Mouse (Mus musculus): Measurements from ENCODE around the gene Zfp456. TPM values are rescaled to one million over a fixed set of nuclear protein-coding genes. Genes with fewer than 3 reads are reported as not detected.
A peak's percentile ranks its signal among the peaks of the same experiment; 100 is the strongest.

Zfp456 gene
- total and polyA plus RNA-seq, 3 experiments = 2.4 to 7.4 (median 4.7) TPM

DNA sequence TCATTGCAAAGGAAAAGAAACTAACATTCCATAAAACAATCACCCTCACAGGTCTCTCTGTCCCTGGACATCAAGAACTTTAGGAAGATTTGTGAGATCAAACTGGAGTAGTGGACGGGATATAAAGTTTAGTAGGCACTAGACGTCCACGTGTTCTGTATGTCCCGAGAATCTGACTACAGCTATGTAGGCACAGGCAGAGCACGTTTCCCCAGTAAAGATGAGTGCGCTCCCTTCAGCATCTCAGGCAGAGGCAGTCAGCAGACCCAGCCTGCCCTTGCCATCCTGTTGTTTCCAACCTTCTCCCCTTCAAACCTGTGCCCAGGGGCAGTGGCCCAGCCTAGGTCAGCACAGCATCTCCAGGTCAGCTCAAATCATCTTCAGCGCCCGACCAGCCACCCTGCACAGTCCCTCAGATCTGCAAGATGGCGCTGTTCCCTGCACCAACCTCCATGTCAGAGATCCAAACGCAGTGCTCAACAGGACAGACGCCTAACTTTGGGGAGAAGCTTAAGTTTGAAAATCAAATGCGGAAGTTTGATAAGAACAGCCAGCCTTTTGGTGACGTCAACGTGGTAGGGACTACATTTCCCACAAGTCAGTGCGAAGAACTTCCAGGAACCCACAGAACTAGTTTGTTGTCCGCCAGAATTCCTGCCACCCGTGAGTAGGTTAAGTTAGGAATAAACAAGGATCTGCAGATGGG, 43.4 kb downstream of the Zfp456 start, which contains the start of gene Zfp595 (continued):
- no peak for TF ChIP-seq E2F4 (IDR thresholded peaks at IDR 0.05; ENCODE audit: insufficient replicate concordance, low read depth, low read length)
- TF ChIP-seq CHD2 (IDR thresholded peaks at IDR 0.05; ENCODE audit: low read length) = no peak
- TF ChIP-seq JUND (conservative IDR thresholded peaks at IDR 0.05; ENCODE audit: low read depth, low read length) = no peak
- peak; percentile 84 for TF ChIP-seq SIN3A (IDR thresholded peaks at IDR 0.05; ENCODE audit: low read length)
- no peak for TF ChIP-seq IRF4 (IDR thresholded peaks at IDR 0.05; ENCODE audit: low read depth, low read length)
- no peak for TF ChIP-seq MAFK (IDR thresholded peaks at IDR 0.05; ENCODE audit: insufficient replicate concordance, low read length)
- TF ChIP-seq USF1 (IDR thresholded peaks at IDR 0.05; ENCODE audit: low read depth, low read length) = no peak
- no peak for TF ChIP-seq RCOR1 (conservative IDR thresholded peaks at IDR 0.05; ENCODE audit: low read depth, low read length)
- no peak for TF ChIP-seq ZC3H11A (IDR thresholded peaks at IDR 0.05; ENCODE audit: low read depth, low read length)
- TF ChIP-seq GABPA (IDR thresholded peaks at IDR 0.05; ENCODE audit: insufficient replicate concordance, low read depth, low read length) = no peak; the same call in 1 of the 2 replicates
- TF ChIP-seq ELF1 (IDR thresholded peaks at IDR 0.05; ENCODE audit: low read depth, low read length) = peak; percentile 97
- TF ChIP-seq NELFE (IDR thresholded peaks at IDR 0.05; ENCODE audit: low read depth, low read length) = peak; percentile 62

Other genes starting within 250 kb of the Zfp456 start
- gene Rsl1, start 202.6 kb downstream of the Zfp456 start, total RNA-seq (2012; rRNA removed) = 7.4 and 8.6 TPM in 2 replicates
- gene Rsl1, start 202.6 kb downstream of the Zfp456 start, total RNA-seq (2014; rRNA removed) = 16.0 and 18.8 TPM in 2 replicates
- gene Rsl1, start 202.6 kb downstream of the Zfp456 start, polyA plus RNA-seq (2012; ENCODE audit: insufficient read length, low read depth) = 9.8 and 10.7 TPM in 2 replicates
- gene Zfp455, start 181.3 kb downstream of the Zfp456 start, total RNA-seq (2012; rRNA removed) = 1.6 and 2.3 TPM in 2 replicates
- 5.6 and 5.7 TPM in 2 replicates for gene Zfp455, start 181.3 kb downstream of the Zfp456 start, total RNA-seq (2014; rRNA removed)
- 2.3 and 3.3 TPM in 2 replicates for gene Zfp455, start 181.3 kb downstream of the Zfp456 start, polyA plus RNA-seq (2012; ENCODE audit: insufficient read length, low read depth)
- 1.6 and 2.3 TPM in 2 replicates for gene Zfp458, start 97.3 kb downstream of the Zfp456 start, total RNA-seq (2012; rRNA removed)
- 3.2 and 3.3 TPM in 2 replicates for gene Zfp458, start 97.3 kb downstream of the Zfp456 start, total RNA-seq (2014; rRNA removed)
- 1.6 and 2.4 TPM in 2 replicates for gene Zfp458, start 97.3 kb downstream of the Zfp456 start, polyA plus RNA-seq (2012; ENCODE audit: insufficient read length, low read depth)
- 0.97 and 0.98 TPM in 2 replicates for gene Zfp457, start 69.3 kb downstream of the Zfp456 start, total RNA-seq (2012; rRNA removed)
- 0.66 TPM in 1 of 2 replicates, not detected in the other for gene Zfp457, start 69.3 kb downstream of the Zfp456 start, total RNA-seq (2014; rRNA removed)
- gene Zfp457, start 69.3 kb downstream of the Zfp456 start, polyA plus RNA-seq (2012; ENCODE audit: insufficient read length, low read depth) = 0.40 and 0.57 TPM in 2 replicates
- 4.6 and 5.4 TPM in 2 replicates for gene Zfp595, start 43.2 kb downstream of the Zfp456 start, total RNA-seq (2012; rRNA removed)
- gene Zfp595, start 43.2 kb downstream of the Zfp456 start, total RNA-seq (2014; rRNA removed) = 10.1 and 13.7 TPM in 2 replicates
- gene Zfp595, start 43.2 kb downstream of the Zfp456 start, polyA plus RNA-seq (2012; ENCODE audit: insufficient read length, low read depth) = 5.4 and 6.4 TPM in 2 replicates
- gene Gm28044, start 15.3 kb downstream of the Zfp456 start, total RNA-seq (2012; rRNA removed) = 1.0 and 1.1 TPM in 2 replicates
- gene Gm28044, start 15.3 kb downstream of the Zfp456 start, total RNA-seq (2014; rRNA removed) = not detected in 2 replicates
- gene Gm28044, start 15.3 kb downstream of the Zfp456 start, polyA plus RNA-seq (2012; ENCODE audit: insufficient read length, low read depth) = 0.89 and 1.0 TPM in 2 replicates
- 1.8 and 2.3 TPM in 2 replicates for gene Zfp953, start 15.2 kb downstream of the Zfp456 start, total RNA-seq (2012; rRNA removed)
- gene Zfp953, start 15.2 kb downstream of the Zfp456 start, total RNA-seq (2014; rRNA removed) = 4.6 and 5.6 TPM in 2 replicates
- gene Zfp953, start 15.2 kb downstream of the Zfp456 start, polyA plus RNA-seq (2012; ENCODE audit: insufficient read length, low read depth) = 3.6 and 4.2 TPM in 2 replicates
- 1.7 and 2.3 TPM in 2 replicates for gene Gm28041, start 77 bp downstream of the Zfp456 start, total RNA-seq (2012; rRNA removed)
- gene Gm28041, start 77 bp downstream of the Zfp456 start, total RNA-seq (2014; rRNA removed) = 0.61 and 1.1 TPM in 2 replicates
- 1.8 TPM in 1 of 2 replicates, not detected in the other for gene Gm28041, start 77 bp downstream of the Zfp456 start, polyA plus RNA-seq (2012; ENCODE audit: insufficient read length, low read depth)
- gene Zfp429, start 24.0 kb upstream of the Zfp456 start, total RNA-seq (2012; rRNA removed) = 8.3 and 9.0 TPM in 2 replicates
- 17.4 and 18.2 TPM in 2 replicates for gene Zfp429, start 24.0 kb upstream of the Zfp456 start, total RNA-seq (2014; rRNA removed)
- 8.0 and 10.5 TPM in 2 replicates for gene Zfp429, start 24.0 kb upstream of the Zfp456 start, polyA plus RNA-seq (2012; ENCODE audit: insufficient read length, low read depth)
- 0.47 and 0.63 TPM in 2 replicates for gene Zfp459, start 45.6 kb upstream of the Zfp456 start, total RNA-seq (2012; rRNA removed)
- gene Zfp459, start 45.6 kb upstream of the Zfp456 start, total RNA-seq (2014; rRNA removed) = 0.12 TPM in 1 of 2 replicates, not detected in the other
- gene Zfp459, start 45.6 kb upstream of the Zfp456 start, polyA plus RNA-seq (2012; ENCODE audit: insufficient read length, low read depth) = not detected in 2 replicates
- gene Zfp874a, start 75.8 kb upstream of the Zfp456 start, total RNA-seq (2012; rRNA removed) = 7.1 and 7.6 TPM in 2 replicates
- 16.8 and 23.6 TPM in 2 replicates for gene Zfp874a, start 75.8 kb upstream of the Zfp456 start, total RNA-seq (2014; rRNA removed)
- 6.1 and 6.5 TPM in 2 replicates for gene Zfp874a, start 75.8 kb upstream of the Zfp456 start, polyA plus RNA-seq (2012; ENCODE audit: insufficient read length, low read depth)
- 4.7 and 4.8 TPM in 2 replicates for gene Zfp874b, start 108.4 kb upstream of the Zfp456 start, total RNA-seq (2012; rRNA removed)
- gene Zfp874b, start 108.4 kb upstream of the Zfp456 start, total RNA-seq (2014; rRNA removed) = 8.0 and 8.7 TPM in 2 replicates
- gene Zfp874b, start 108.4 kb upstream of the Zfp456 start, polyA plus RNA-seq (2012; ENCODE audit: insufficient read length, low read depth) = 1.8 and 2.1 TPM in 2 replicates
- 4.3 and 5.2 TPM in 2 replicates for gene Zfp58, start 124.7 kb upstream of the Zfp456 start, total RNA-seq (2012; rRNA removed)
- gene Zfp58, start 124.7 kb upstream of the Zfp456 start, total RNA-seq (2014; rRNA removed) = 5.9 and 6.4 TPM in 2 replicates
- 2.7 and 2.9 TPM in 2 replicates for gene Zfp58, start 124.7 kb upstream of the Zfp456 start, polyA plus RNA-seq (2012; ENCODE audit: insufficient read length, low read depth)
- gene Gm26965, start 150.3 kb upstream of the Zfp456 start, total RNA-seq (2012; rRNA removed) = 0.08 TPM in 1 of 2 replicates, not detected in the other
- not detected in 2 replicates for gene Gm26965, start 150.3 kb upstream of the Zfp456 start, total RNA-seq (2014; rRNA removed)
- not detected in 2 replicates for gene Gm26965, start 150.3 kb upstream of the Zfp456 start, polyA plus RNA-seq (2012; ENCODE audit: insufficient read length, low read depth)
- gene Zfp87, start 150.4 kb upstream of the Zfp456 start, total RNA-seq (2012; rRNA removed) = 11.4 and 12.2 TPM in 2 replicates
- 20.7 and 25.0 TPM in 2 replicates for gene Zfp87, start 150.4 kb upstream of the Zfp456 start, total RNA-seq (2014; rRNA removed)
- gene Zfp87, start 150.4 kb upstream of the Zfp456 start, polyA plus RNA-seq (2012; ENCODE audit: insufficient read length, low read depth) = 10.3 and 13.8 TPM in 2 replicates
- gene Zfp748, start 178.0 kb upstream of the Zfp456 start, total RNA-seq (2012; rRNA removed) = 9.1 and 11.5 TPM in 2 replicates
- gene Zfp748, start 178.0 kb upstream of the Zfp456 start, total RNA-seq (2014; rRNA removed) = 14.8 and 16.3 TPM in 2 replicates
- 6.6 and 8.1 TPM in 2 replicates for gene Zfp748, start 178.0 kb upstream of the Zfp456 start, polyA plus RNA-seq (2012; ENCODE audit: insufficient read length, low read depth)
- 4.8 and 6.4 TPM in 2 replicates for gene Zfp729b, start 233.9 kb upstream of the Zfp456 start, total RNA-seq (2012; rRNA removed)
- gene Zfp729b, start 233.9 kb upstream of the Zfp456 start, total RNA-seq (2014; rRNA removed) = 13.4 and 17.9 TPM in 2 replicates
- gene Zfp729b, start 233.9 kb upstream of the Zfp456 start, polyA plus RNA-seq (2012; ENCODE audit: insufficient read length, low read depth) = 6.5 and 6.6 TPM in 2 replicates